Mouse (Mus musculus) E14TG2a.4 (cell line): ENCODE results near the gene Trh.

Experiments used
- H3K27me3 ChIP-seq: 2 replicates; pipeline ENCODE4 v1.6.1; 2014; ENCODE audit warnings: low read length, control low read depth; ENCODE audit not compliant: insufficient read depth
- H3K36me3 ChIP-seq: 2 replicates; pipeline ENCODE4 v1.6.1; 2014; ENCODE audit warnings: low read length, control low read depth; ENCODE audit not compliant: insufficient read depth
- H3K4me1 ChIP-seq: replicated peaks from 2 replicates; pipeline ENCODE4 v1.6.1; 2014; ENCODE audit warnings: low read depth, low read length, control low read depth
- H3K4me3 ChIP-seq: replicated peaks from 2 replicates; pipeline ENCODE4 v1.5.1; 2014; ENCODE audit warnings: mild to moderate bottlenecking, low read length
- H3K9me3 ChIP-seq: 2 replicates; pipeline ENCODE4 v1.6.1; 2014; ENCODE audit warnings: low read length, control low read depth
- CTCF ChIP-seq: conservative IDR thresholded peaks from 2 replicates; pipeline ENCODE4 v1.5.1; 2014; ENCODE audit warnings: low read length
- NANOG ChIP-seq: IDR thresholded peaks from 2 replicates; pipeline ENCODE4 v1.6.1; 2014; ENCODE audit warnings: borderline replicate concordance, low read length, mixed read lengths
- POU5F1 ChIP-seq: IDR thresholded peaks from 2 replicates; pipeline ENCODE4 v1.6.1; 2014; ENCODE audit warnings: low read length, borderline replicate concordance

The Trh gene

DNA sequence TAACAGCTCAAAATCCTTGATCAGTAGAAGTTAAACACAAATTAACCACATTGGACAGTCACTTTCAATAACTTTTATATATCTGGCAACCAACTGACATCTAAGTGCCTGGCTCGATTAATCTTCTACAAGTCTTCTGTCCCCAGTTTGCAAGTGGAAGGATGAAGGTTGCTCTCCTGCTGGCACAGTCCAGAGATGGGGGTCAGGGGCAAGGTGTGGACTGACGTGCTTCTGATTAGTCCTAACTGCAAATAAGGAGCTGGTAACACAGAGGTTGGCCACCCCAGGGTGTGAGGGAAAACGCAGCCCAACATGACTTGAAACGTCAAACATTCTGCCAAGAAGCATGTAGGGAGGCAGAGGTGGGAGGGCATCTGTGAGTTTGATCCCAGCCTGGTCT, 12.7 kb downstream of the Trh start:
- Histone ChIP-seq H3K4me1 (peaks cover 27% of the 10 kb centered on the region), H3K9me3 (no peaks in the 10 kb centered on the region), H3K4me3 (no peak overlapping the region), H3K36me3 (no peaks in the 10 kb centered on the region), H3K27me3 (no peaks in the 10 kb centered on the region)
- TF ChIP-seq POU5F1 = no peak
- no peak for TF ChIP-seq NANOG
- TF ChIP-seq CTCF = no peak

DNA sequence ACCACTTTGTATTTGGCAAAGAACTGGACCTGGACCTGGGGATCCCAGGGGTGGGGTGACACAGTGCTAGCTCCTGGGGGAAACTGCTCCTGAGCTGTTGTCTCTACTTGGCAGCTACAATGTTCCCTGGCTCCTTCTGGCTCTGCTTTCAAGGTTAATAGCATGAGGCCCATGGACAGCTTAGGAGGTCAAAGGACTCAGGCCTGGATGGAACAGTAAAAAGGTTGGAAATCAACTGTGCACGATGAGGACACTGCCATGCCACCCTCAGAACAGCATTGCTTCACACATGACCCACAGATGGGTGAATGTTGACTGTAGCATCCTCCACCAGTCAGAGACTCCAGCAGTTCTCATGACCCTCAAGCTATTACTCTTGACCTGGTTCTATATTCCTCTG, 13.1 kb downstream of the Trh start:
- H3K27me3 ChIP-seq = no peaks in the 10 kb centered on the region
- peaks cover 27% of the 10 kb centered on the region for H3K4me1 ChIP-seq
- H3K4me3 ChIP-seq = no peak overlapping the region
- no peaks in the 10 kb centered on the region for H3K36me3 ChIP-seq
- H3K9me3 ChIP-seq = no peaks in the 10 kb centered on the region
- TF ChIP-seq POU5F1 (no peak), NANOG (no peak), CTCF (no peak)

DNA sequence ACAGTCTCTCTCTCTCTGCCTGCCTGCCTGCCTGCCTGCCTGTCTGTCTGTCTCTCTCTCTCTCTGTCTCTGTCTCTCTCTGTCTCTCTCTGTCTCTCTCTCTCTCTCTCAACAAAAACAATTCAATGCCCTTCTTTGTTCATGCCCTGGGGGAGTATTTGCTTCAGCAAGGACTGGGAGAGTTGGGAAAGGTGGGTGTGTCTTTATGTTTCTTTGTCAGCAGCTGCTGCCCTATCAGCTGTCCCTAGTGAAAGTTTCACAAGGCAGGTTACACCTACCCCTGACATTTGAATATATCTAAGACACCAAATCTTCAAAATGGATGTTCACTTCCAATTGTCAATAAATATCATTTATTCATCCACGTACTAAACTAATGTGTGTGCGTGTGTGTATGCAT, 14.9 kb downstream of the Trh start:
- H3K4me3 ChIP-seq = no peak overlapping the region
- TF ChIP-seq NANOG = no peak
- no peak for TF ChIP-seq POU5F1
- no peak for TF ChIP-seq CTCF
- H3K36me3 ChIP-seq = no peaks in the 10 kb centered on the region
- H3K9me3 ChIP-seq = no peaks in the 10 kb centered on the region
- no peaks in the 10 kb centered on the region for H3K27me3 ChIP-seq
- H3K4me1 ChIP-seq = peaks cover 27% of the 10 kb centered on the region

DNA sequence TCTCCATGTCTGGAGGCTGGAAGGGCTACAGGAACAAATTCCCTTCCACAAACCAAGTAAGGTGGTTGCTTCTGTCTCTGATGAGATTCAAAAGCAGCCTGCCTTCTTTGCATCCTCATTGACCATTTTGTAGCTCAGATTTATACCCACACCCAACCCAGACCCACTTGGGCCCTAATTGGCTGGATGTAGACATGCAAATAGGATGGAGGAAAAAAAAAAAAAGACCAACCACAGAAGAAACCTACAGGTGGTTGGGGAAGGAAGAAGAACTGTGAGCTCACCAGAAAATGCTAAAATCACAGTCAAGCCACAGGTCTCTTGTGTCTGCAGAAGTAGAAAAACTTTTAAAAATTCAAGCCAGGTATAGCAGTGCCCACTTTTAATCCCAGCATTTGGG, 15.3 kb downstream of the Trh start:
- H3K4me3 ChIP-seq = no peak overlapping the region
- TF ChIP-seq NANOG = no peak
- no peak for TF ChIP-seq POU5F1
- no peak for TF ChIP-seq CTCF
- H3K9me3 ChIP-seq = no peaks in the 10 kb centered on the region
- H3K4me1 ChIP-seq = peaks cover 27% of the 10 kb centered on the region
- no peaks in the 10 kb centered on the region for H3K36me3 ChIP-seq
- H3K27me3 ChIP-seq = no peaks in the 10 kb centered on the region

DNA sequence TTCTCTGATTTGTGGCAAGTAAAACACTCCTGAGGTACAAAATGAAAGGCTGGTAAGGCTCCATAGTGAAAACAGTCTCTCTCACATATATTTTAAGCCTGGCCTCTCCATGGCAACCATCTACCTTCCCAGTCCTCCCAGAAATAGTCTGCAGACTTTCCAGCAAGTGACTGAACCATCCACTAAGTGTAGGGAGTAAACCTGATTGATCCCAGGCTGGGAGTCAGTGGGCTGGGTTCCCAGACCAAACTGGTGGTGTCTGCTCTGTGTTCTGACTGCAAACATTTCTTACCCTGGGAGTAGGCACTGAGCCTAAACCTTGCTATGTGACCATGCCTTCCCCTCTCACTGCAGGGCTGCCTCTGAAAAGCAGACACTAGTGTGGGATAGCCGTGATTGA, 19.5 kb downstream of the Trh start:
- Histone ChIP-seq H3K27me3 (no peaks in the 10 kb centered on the region), H3K4me1 (peaks cover 33% of the 10 kb centered on the region), H3K9me3 (no peaks in the 10 kb centered on the region), H3K4me3 (no peak overlapping the region), H3K36me3 (no peaks in the 10 kb centered on the region)
- TF ChIP-seq POU5F1 (no peak), NANOG (no peak), CTCF (no peak)

DNA sequence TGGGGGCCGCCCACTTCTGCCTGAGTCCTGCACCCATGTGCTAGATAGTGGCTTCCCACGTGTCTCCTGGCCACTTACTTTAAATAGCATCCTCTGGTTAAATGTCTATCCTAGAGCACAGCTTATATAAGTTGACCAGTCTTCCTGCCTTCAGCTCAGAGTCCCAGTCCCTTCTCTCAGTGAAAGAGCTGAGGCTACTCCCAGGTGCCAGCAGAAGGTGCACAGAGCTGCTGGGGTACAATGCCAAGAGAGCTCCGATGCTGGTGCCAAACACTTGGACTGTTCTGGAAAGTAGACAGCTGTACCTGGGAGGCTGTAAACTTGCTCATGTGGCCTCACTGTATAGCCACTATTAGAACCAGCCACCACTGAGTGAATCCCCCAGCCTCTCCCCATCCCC, 22.4 kb downstream of the Trh start:
- Histone ChIP-seq H3K9me3 (no peaks in the 10 kb centered on the region), H3K36me3 (no peaks in the 10 kb centered on the region), H3K27me3 (no peaks in the 10 kb centered on the region), H3K4me3 (no peak overlapping the region), H3K4me1 (peaks cover 20% of the 10 kb centered on the region)
- no peak for TF ChIP-seq CTCF
- no peak for TF ChIP-seq POU5F1
- TF ChIP-seq NANOG = no peak

DNA sequence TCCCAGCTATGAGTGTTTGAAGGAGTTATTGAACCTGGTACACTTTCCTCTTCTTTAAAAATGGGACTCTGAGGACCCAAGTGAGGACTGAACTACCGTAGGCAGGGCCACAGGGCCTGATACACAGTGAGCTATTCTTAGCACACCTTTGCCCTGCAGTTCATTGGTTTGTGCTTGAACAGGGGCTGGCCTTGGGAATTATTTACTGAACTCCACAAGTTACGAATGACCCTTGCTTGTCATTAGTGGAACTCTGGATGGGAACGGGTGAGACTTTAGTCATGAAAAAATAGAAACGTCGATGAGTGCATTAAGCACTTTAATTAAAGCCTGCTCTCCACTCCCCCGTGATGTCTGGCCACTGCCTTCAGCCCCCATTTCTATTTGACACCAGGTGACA, 22.8 kb downstream of the Trh start:
- no peaks in the 10 kb centered on the region for H3K9me3 ChIP-seq
- H3K27me3 ChIP-seq = no peaks in the 10 kb centered on the region
- TF ChIP-seq NANOG (no peak), CTCF (no peak), POU5F1 (no peak)
- no peak overlapping the region for H3K4me3 ChIP-seq
- peaks cover 20% of the 10 kb centered on the region for H3K4me1 ChIP-seq
- no peaks in the 10 kb centered on the region for H3K36me3 ChIP-seq

DNA sequence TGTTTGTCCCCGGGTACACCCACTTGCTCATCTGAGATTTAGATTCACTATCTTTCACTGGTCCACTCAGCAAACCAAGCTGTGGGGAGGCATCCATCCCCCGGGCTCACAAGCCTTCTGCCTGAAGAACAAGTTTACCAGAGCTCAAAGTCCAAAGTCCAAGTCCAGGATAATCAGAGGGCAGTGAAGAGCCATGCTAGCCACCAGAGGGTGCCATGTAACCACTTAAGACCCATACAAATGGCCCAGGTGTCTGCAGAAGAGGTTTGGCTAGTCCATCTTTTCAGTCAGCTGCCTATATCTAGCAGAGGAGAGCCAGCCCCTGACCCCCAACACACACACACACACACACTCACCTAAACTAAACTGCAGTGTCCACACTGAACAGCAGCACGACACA, 25.0 kb downstream of the Trh start:
- Histone ChIP-seq H3K4me3 (no peak overlapping the region), H3K4me1 (peaks cover 26% of the 10 kb centered on the region), H3K36me3 (no peaks in the 10 kb centered on the region), H3K27me3 (no peaks in the 10 kb centered on the region), H3K9me3 (no peaks in the 10 kb centered on the region)
- no peak for TF ChIP-seq NANOG
- peak; percentile 63 for TF ChIP-seq CTCF

DNA sequence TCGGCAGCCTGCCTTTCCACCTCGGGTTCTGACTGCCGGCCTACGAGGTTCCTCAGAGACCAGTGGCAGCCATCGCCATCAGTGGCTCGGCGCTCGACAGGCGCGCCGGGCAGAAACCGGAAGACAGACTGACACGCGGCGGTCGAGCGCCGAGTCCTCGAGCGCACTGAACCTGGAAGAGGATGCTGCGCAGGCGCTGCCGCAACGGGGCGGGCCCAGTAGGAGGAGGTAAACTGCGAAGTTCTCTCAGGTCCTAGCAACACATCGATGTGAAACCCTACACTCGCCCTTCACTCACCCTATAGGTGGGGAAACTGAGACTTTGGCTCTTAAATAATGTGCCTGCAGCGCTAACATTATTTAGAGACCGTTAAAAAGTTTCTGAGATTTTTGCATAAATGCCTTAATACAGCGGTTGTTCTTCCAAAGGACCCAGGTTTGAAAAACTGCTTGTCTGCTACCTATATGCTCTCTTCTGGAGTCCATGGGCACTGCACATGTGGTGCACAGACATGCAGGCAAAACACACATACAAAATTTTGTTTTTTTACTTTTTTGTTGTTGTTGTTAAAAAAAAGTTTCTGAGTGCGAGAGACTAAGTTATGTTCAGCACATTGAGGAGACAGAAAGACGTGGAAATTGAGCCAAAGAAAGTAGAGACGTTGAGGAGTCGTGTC, 29.5 kb downstream of the Trh start, which contains the start of gene Rbsn:
TSS of gene Rbsn (minus strand) at position 153 of the 677 bp plus-strand sequence.
- peak within 1 kb of the TSS; percentile 98 for H3K4me3 ChIP-seq
- TF ChIP-seq NANOG = no peak
- TF ChIP-seq CTCF = no peak
- TF ChIP-seq POU5F1 = no peak
- H3K4me1 ChIP-seq = peaks cover 21% of the 10 kb centered on the region
- H3K9me3 ChIP-seq = no peaks in the 10 kb centered on the region
- no peaks in the 10 kb centered on the region for H3K27me3 ChIP-seq
- peaks cover 20% of the 10 kb centered on the region for H3K36me3 ChIP-seq
